Mouse (Mus musculus) yolk sac, embryonic 10.5 days (tissue): ENCODE data around the gene Mpdu1.
"Not testable (repeated sequence)": the region's sequence is repeated elsewhere in the genome, so short reads cannot be mapped to it uniquely, and the experiment has no call there.

ENCODE experiments used
- DNase-seq: peaks from one replicate; pipeline ENCODE4 v3.0.0-alpha.2; 2017; ENCODE audit warnings: low spot score

Gene Mpdu1

DNA sequence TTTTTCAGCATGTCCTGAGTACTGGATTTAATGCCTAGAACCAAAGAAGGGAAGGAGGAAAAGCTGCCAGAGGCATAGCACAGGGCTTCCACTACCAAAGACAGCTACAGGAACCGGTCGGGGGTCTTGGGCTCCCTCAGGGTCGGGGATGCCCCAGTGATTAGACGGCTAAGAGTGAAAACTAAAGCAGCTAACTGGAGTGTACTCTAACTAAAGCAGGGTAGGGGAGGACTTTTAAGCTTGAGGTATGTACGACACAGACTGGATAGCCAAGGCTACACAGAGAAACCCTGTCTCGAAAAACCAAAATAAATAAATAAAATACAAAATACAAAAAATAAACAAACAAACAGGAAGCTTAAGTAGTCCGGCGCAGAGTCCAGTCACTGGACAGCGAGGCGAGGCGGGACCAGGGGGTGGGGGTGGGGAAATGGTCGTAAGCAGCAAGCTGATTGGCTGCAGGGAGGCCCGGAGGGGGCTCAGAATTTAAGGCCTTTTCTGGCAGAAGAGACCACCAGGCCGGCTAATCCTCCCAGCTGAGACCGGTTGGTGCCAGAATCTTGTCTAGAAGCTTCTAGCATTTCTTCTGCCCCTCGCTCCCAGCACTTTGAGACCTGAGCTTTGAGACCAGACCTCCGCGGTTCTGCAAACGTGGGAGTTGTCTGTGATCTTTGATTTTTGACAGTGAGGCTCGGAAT lies 40.7 kb downstream of the Mpdu1 start, which contains the start of gene Sat2:
Gene Sat2, plus strand, starts transcription at position 454 of the 698 bp plus-strand sequence.
- peak; percentile 86 for DNase-seq

DNA sequence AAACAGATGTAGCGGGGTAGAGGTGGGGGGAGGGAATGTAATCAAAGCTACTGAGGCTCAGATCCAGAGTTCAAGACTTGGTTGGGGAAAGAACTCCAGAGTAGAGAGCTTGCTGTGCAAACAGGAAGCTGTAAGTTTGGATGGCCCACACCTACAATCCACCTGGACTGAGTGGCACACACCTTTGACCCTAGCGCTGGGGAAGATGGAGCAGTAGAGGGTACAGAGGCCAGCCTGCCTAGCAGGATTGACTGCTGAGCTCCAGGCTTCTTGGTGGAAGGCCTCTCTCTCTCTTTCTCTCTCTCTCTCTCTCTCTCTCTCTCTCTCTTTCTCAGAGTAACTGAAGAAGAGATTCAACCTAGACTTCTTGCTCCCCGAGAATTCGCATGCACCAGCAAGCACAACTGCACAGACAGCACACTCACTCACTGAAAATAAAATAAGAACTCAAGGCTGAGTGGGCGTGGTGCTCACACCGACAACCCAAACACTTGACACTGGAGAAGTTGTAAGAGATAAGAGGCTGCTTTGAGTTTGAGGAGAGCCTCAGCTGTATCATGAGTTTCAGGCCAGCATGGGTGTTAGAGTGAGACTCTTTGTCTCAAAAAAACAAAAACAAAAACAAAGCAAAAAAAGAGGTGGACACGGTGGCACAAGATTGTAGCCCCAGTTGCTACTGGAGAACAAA lies 41.9 kb downstream of the Mpdu1 start:
- DNase-seq: peak; percentile 50

DNA sequence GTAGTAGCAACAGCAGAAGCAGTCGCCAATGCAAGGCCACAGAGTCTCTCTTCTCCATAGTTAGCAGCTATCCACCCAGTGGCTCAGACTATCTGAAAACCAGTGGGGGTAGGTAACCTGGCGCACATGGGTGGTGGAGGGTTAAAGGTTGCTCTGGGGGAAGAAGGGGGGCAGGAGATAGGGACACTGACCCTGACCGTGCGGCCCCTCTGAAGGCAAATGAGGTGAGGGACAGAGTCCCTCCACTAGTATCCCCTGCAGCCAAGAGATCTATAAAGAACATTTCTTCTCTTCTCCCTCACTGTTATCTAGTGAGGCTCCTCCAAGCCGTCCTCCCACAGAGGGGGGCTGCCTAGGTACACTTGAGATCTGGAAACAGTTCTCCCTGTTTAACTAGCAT lies 44.6 kb downstream of the Mpdu1 start, which contains the start of gene Shbg:
Gene Shbg, minus strand, starts transcription at position 101 of the 400 bp plus-strand sequence.
- DNase-seq: no peak

DNA sequence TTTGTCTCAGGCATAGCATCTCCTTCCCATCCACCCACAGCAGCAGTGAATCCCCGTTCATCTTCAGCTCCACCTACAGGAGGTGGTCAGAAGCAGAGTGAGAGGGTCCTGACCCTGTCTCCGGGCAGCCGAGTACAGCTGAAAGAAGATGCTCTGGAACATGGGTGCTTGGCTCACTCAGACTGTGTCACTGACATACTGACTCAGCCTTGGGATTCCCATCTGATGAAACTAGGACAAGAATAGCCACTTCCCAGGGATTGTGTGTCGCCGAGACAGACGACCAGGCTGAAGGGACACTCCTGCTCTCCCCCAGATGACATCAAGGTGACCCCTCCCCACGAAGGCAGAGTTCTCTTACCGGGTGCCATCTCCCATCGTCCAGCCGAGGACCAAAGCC lies 45.7 kb downstream of the Mpdu1 start:
- no peak for DNase-seq

DNA sequence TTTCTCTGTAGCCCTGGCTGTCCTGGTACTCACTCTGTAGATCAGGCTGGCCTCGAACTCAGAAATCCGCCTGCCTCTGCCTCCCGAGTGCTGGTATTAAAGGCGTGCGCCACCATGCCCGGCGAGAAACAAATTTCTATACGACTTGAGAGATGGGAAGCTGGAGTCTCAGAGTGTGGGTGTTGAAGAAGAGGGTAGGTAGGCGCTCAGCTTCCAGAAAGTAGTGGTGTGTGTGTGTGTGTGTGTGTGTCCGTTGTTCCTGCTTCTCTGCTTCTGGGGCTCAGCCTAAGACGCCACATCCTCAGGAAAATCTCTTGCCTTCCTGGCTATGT lies 48.2 kb downstream of the Mpdu1 start:
- DNase-seq: not testable (repeated sequence)

DNA sequence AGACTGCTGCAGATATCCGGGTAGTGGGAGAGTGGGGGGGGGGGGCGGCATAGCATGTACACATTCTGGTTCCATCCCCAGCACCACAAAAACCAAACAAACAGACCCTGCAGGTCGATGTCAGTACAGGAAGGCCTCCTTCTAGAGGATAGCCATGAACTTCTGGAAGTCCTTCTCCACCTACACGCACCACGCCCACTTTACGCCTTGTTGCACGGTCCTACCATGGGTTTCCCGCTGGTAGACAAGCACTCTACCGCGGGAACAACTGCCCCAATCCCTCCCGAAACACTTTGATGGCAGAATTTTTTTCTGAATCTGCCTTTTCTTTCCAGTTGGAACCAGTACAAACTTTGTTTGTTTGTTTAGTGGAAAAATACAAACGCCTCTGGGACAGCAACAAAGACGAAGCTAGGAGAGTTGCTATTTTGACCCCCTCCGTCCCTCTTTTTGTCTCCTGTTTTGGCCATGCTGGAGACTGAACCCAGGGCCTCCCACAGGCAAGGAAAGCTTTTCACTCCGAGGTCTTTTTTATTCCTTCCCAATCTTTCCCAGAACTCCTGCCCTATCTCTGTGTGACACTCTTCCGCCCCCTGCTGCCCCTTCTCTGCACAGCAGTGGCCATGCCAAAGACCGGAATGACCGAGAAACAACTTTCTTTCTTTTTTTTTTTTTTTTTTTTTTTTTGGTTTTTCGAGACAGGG lies 48.7 kb downstream of the Mpdu1 start:
- peak; percentile 76 for DNase-seq

DNA sequence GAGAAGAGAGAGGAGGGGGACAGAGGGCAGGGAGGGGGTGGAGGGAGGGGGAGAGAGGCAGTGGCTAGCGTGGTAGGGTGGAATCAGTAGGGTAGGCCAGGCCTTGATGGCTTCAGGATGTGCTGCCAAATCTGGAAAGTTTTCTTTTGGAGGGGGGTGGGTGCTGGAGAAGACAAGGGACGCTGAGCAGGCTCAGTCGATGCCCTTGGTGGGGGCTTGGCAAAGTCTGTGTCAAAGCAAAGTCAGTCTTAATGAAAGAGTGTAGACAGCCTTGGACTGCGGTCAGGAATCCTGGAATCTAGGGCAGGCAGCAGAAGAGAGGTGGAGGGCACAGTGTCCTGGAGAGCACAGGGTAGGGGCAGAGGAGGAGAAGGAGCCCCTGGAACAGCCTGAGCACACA lies 51.5 kb downstream of the Mpdu1 start:
- DNase-seq: no peak

DNA sequence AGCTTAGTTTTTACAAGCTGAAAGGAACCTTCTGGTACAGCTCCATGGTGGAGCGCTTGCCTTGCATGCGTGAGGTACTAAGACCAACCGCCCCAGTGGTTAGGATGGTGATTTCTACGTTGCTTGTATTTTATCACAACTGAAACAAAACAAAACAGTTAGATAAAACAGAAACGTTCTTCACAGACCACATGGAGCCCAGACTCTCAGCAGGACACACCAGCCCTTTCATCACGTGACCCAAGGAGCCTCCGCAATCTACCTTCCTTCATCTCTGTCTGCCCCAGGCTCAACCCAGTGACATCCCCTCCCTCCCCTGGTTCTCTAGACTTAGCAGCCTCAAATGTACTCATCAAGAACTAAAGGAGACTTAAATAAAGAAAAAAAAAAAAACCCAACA lies 53.0 kb downstream of the Mpdu1 start:
- no peak for DNase-seq

DNA sequence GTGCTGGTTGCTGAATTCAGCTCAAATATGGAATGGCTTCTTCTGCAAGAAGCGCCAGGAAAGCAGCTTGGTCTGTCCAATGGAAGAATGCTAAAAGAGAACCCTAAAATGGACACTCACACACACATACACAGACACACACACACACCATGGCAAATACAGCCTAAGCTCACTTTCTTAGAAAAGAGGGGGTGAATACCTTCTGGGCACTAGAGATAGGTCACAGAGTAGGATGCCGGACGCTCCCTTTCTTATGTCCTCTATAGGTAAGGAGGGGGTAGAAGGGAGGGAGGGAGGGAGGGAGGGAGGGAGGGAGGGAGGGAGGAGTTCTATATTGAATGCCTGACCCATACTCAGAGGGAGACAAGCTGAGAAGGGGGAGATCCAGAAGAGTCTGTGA lies 53.9 kb downstream of the Mpdu1 start:
- no peak for DNase-seq

DNA sequence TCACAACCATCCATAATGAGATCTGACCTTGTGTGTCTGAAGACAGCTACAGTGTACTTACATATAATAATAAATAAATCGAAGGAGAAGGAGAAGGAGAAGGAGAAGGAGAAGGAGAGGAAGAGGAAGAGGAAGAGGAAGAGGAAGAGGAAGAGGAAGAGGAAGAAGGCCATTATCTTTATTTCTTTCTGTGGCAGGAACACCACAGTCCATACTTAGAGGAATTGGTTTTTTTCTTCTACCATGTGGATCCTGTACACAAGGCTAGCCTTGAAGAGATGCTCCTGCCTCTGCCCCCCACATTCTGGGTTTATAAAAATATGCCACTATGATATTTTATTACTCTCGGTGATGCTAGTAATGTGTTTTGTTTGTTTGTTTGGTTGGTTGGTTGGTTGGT lies 55.6 kb downstream of the Mpdu1 start:
- DNase-seq: no peak
